Mouse (Mus musculus): ENCODE results near the gene Per2. TPM values are rescaled to one million over a fixed set of nuclear protein-coding genes. Genes with fewer than 3 reads are reported as not detected.

Per2 gene
- total and polyA plus RNA-seq, 3 experiments = 2.7 to 5.8 (median 4.7) TPM

DNA sequence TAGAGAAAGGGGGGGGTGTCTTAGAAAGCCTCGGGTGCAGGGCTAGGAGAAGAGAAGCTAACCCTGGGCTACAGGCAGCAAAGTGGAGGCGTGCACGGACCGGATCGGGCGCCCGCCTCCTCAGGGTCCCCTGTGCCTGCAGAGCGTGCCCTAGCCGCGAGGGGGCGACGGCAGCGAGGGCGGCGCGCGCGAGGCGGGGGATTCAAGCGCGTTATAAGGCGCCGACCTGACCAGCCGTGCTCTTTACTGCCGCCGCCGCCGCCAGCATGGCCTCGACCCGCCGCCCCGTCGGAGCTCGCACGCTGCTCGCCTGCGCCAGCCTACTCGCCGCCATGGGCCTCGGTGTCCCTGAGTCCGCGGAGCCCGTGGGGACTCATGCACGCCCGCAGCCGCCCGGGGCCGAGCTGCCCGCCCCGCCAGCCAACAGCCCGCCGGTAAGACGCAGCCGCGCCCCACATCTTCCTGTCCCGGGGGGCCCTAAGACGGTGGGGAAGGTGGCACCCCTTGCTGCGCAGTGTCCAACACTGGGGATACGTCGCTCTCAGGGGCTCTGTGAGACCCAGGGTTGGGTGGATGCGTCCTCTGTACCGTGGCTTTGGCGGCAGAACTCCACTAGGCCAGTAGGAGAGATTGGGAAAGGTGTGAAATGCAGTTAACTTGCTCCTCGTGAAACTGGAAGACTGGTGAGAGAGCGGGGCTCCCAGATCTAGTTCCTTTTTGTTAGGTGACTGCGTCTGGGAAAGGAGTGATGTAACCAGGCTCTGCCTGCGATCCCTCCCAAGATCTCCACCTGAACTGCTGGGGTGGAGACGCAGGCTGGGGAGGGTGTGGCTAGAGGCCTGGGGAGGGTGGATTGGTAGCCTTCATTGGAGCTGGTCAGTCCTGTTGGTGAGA lies 92.7 kb downstream of the Per2 start, which contains the start of gene Erfe (continued):
- peak; percentile 28 for TF ChIP-seq RAD21 (IDR thresholded peaks at IDR 0.05; ENCODE audit: low read depth, low read length)
- TF ChIP-seq MAX (IDR thresholded peaks at IDR 0.05; ENCODE audit: low read length) = peak; percentile 28; the same call in 1 of the 2 replicates
- peak; percentile 54; the same call in 1 of the 2 replicates for TF ChIP-seq POLR2A (IDR thresholded peaks at IDR 0.05; ENCODE audit: low read depth, low read length)
- peak in 1 of 2 experiments; percentile 86; a peak in 2 of 4 replicates for TF ChIP-seq CTCF (conservative IDR thresholded peaks at IDR 0.05 in 1 of 2, IDR thresholded peaks at IDR 0.05 in 1 of 2; ENCODE audit: low read depth in 2 of 2, low read length in 2 of 2)
- peak; percentile 45 for TF ChIP-seq SMC3 (IDR thresholded peaks at IDR 0.05; ENCODE audit: low read depth, low read length)
- TF ChIP-seq JUND (conservative IDR thresholded peaks at IDR 0.05; ENCODE audit: low read depth, low read length) = no peak
- no peak for TF ChIP-seq PAX5 (IDR thresholded peaks at IDR 0.05; ENCODE audit: low read length)

Other genes with a start within 250 kb of the Per2 start
- 30.3 and 35.6 TPM in 2 replicates for gene Ube2f, start 209.0 kb downstream of the Per2 start, total RNA-seq (2012; rRNA removed)
- 58.1 and 58.8 TPM in 2 replicates for gene Ube2f, start 209.0 kb downstream of the Per2 start, total RNA-seq (2014; rRNA removed)
- gene Ube2f, start 209.0 kb downstream of the Per2 start, polyA plus RNA-seq (2012; ENCODE audit: insufficient read length, low read depth) = 69.3 and 70.5 TPM in 2 replicates
- gene Scly, start 161.0 kb downstream of the Per2 start, total RNA-seq (2012; rRNA removed) = 25.6 and 31.9 TPM in 2 replicates
- gene Scly, start 161.0 kb downstream of the Per2 start, total RNA-seq (2014; rRNA removed) = 15.8 and 21.3 TPM in 2 replicates
- 66.6 and 71.2 TPM in 2 replicates for gene Scly, start 161.0 kb downstream of the Per2 start, polyA plus RNA-seq (2012; ENCODE audit: insufficient read length, low read depth)
- 9.8 and 10.5 TPM in 2 replicates for gene Espnl, start 137.2 kb downstream of the Per2 start, total RNA-seq (2012; rRNA removed)
- 7.0 and 7.8 TPM in 2 replicates for gene Espnl, start 137.2 kb downstream of the Per2 start, total RNA-seq (2014; rRNA removed)
- gene Espnl, start 137.2 kb downstream of the Per2 start, polyA plus RNA-seq (2012; ENCODE audit: insufficient read length, low read depth) = 10.7 and 11.2 TPM in 2 replicates
- 0.17 and 0.34 TPM in 2 replicates for gene Klhl30, start 108.3 kb downstream of the Per2 start, total RNA-seq (2012; rRNA removed)
- gene Klhl30, start 108.3 kb downstream of the Per2 start, total RNA-seq (2014; rRNA removed) = 0.30 and 0.32 TPM in 2 replicates
- 0.47 and 0.49 TPM in 2 replicates for gene Klhl30, start 108.3 kb downstream of the Per2 start, polyA plus RNA-seq (2012; ENCODE audit: insufficient read length, low read depth)
- 5.7 and 8.4 TPM in 2 replicates for gene Erfe, start 92.9 kb downstream of the Per2 start, total RNA-seq (2012; rRNA removed)
- 2.1 and 2.2 TPM in 2 replicates for gene Erfe, start 92.9 kb downstream of the Per2 start, total RNA-seq (2014; rRNA removed)
- 1.8 and 2.3 TPM in 2 replicates for gene Erfe, start 92.9 kb downstream of the Per2 start, polyA plus RNA-seq (2012; ENCODE audit: insufficient read length, low read depth)
- 77.9 and 98.8 TPM in 2 replicates for gene Ilkap, start 60.5 kb downstream of the Per2 start, total RNA-seq (2012; rRNA removed)
- gene Ilkap, start 60.5 kb downstream of the Per2 start, total RNA-seq (2014; rRNA removed) = 79.1 and 100 TPM in 2 replicates
- 101 and 115 TPM in 2 replicates for gene Ilkap, start 60.5 kb downstream of the Per2 start, polyA plus RNA-seq (2012; ENCODE audit: insufficient read length, low read depth)
- 25.7 and 32.7 TPM in 2 replicates for gene Hes6, start 45.3 kb downstream of the Per2 start, total RNA-seq (2012; rRNA removed)
- gene Hes6, start 45.3 kb downstream of the Per2 start, total RNA-seq (2014; rRNA removed) = 14.6 and 15.4 TPM in 2 replicates
- gene Hes6, start 45.3 kb downstream of the Per2 start, polyA plus RNA-seq (2012; ENCODE audit: insufficient read length, low read depth) = 21.1 and 21.4 TPM in 2 replicates
- gene Traf3ip1, start 35.3 kb upstream of the Per2 start, total RNA-seq (2012; rRNA removed) = 5.0 and 5.5 TPM in 2 replicates
- gene Traf3ip1, start 35.3 kb upstream of the Per2 start, total RNA-seq (2014; rRNA removed) = 5.1 and 5.9 TPM in 2 replicates
- gene Traf3ip1, start 35.3 kb upstream of the Per2 start, polyA plus RNA-seq (2012; ENCODE audit: insufficient read length, low read depth) = 7.5 and 10.0 TPM in 2 replicates
- gene Asb1, start 81.2 kb upstream of the Per2 start, total RNA-seq (2012; rRNA removed) = 9.5 and 10.8 TPM in 2 replicates
- gene Asb1, start 81.2 kb upstream of the Per2 start, total RNA-seq (2014; rRNA removed) = 5.7 and 6.4 TPM in 2 replicates
- gene Asb1, start 81.2 kb upstream of the Per2 start, polyA plus RNA-seq (2012; ENCODE audit: insufficient read length, low read depth) = 6.1 and 6.9 TPM in 2 replicates